Mouse (Mus musculus): ENCODE data around the gene Pspc1. TPM values are rescaled to one million over a fixed set of nuclear protein-coding genes. Genes with fewer than 3 reads are reported as not detected.
"Not testable (repeated sequence)": the region's sequence is repeated elsewhere in the genome, so short reads cannot be mapped to it uniquely, and the experiment has no call there.

Pspc1 gene
- polyA plus RNA-seq, 1 experiment = 13.1 TPM

- H3K4me3 ChIP-seq (ENCODE audit: insufficient read depth, low read depth, low read length) = no peak overlapping the region
- peaks cover 3% of the 10 kb centered on the region; the same call in 1 of the 2 replicates for H3K4me1 ChIP-seq (ENCODE audit: control insufficient read depth, insufficient read depth, insufficient read length, low read length)
- no peak overlapping the region for H3K27ac ChIP-seq (replicated peaks; ENCODE audit: low read depth, low read length)
Measured at GRCm38 (mm10) chr14:56775416-56775815, 2.7 kb downstream of the Pspc1 start.

GRCm38 (mm10) chr14:56766438-56766837 is 11.7 kb downstream of the Pspc1 start:
- H3K27ac ChIP-seq (replicated peaks; ENCODE audit: low read depth, low read length); H3K4me3 ChIP-seq (ENCODE audit: insufficient read depth, low read depth, low read length): not testable (repeated sequence)

GRCm38 (mm10) chr14:56765117-56765516 is 13.0 kb downstream of the Pspc1 start:
- H3K27ac ChIP-seq (replicated peaks; ENCODE audit: low read depth, low read length); H3K4me1 ChIP-seq (ENCODE audit: control insufficient read depth, insufficient read depth, insufficient read length, low read length); H3K4me3 ChIP-seq (ENCODE audit: insufficient read depth, low read depth, low read length): not testable (repeated sequence)

More at GRCm38 (mm10) chr14:56766438-56766837, 11.7 kb downstream of the Pspc1 start:
- not testable (repeated sequence) for H3K4me1 ChIP-seq (ENCODE audit: control insufficient read depth, insufficient read depth, insufficient read length, low read length)

- H3K4me1 ChIP-seq (ENCODE audit: control insufficient read depth, insufficient read depth, insufficient read length, low read length) = no peaks in the 10 kb centered on the region
- no peak overlapping the region for H3K4me3 ChIP-seq (ENCODE audit: insufficient read depth, low read depth, low read length)
- H3K27ac ChIP-seq (replicated peaks; ENCODE audit: low read depth, low read length) = no peak overlapping the region
Measured at GRCm38 (mm10) chr14:56751282-56751681, 26.8 kb downstream of the Pspc1 start.

GRCm38 (mm10) chr14:56740175-56740574 is 37.9 kb downstream of the Pspc1 start:
- H3K4me3 ChIP-seq (ENCODE audit: insufficient read depth, low read depth, low read length) = no peak overlapping the region
- no peak overlapping the region for H3K27ac ChIP-seq (replicated peaks; ENCODE audit: low read depth, low read length)
- no peaks in the 10 kb centered on the region for H3K4me1 ChIP-seq (ENCODE audit: control insufficient read depth, insufficient read depth, insufficient read length, low read length)

GRCm38 (mm10) chr14:56726493-56726892 is 51.6 kb downstream of the Pspc1 start:
- H3K4me1 ChIP-seq (ENCODE audit: control insufficient read depth, insufficient read depth, insufficient read length, low read length) = no peaks in the 10 kb centered on the region
- H3K27ac ChIP-seq (replicated peaks; ENCODE audit: low read depth, low read length) = no peak overlapping the region
- H3K4me3 ChIP-seq (ENCODE audit: insufficient read depth, low read depth, low read length) = no peak overlapping the region

GRCm38 (mm10) chr14:56705687-56706086 is 72.4 kb downstream of the Pspc1 start:
- Histone ChIP-seq H3K4me1 (ENCODE audit: control insufficient read depth, insufficient read depth, insufficient read length, low read length) (peaks cover 4% of the 10 kb centered on the region; the same call in 1 of the 2 replicates), H3K4me3 (ENCODE audit: insufficient read depth, low read depth, low read length) (no peak overlapping the region), H3K27ac (replicated peaks; ENCODE audit: low read depth, low read length) (no peak overlapping the region)

- no peak overlapping the region for H3K4me3 ChIP-seq (ENCODE audit: insufficient read depth, low read depth, low read length)
- no peak overlapping the region for H3K27ac ChIP-seq (replicated peaks; ENCODE audit: low read depth, low read length)
Measured at GRCm38 (mm10) chr14:56702644-56703043, 75.5 kb downstream of the Pspc1 start.

GRCm38 (mm10) chr14:56697836-56698235 is 80.3 kb downstream of the Pspc1 start:
- Histone ChIP-seq H3K4me1 (ENCODE audit: control insufficient read depth, insufficient read depth, insufficient read length, low read length) (no peaks in the 10 kb centered on the region), H3K27ac (replicated peaks; ENCODE audit: low read depth, low read length) (no peak overlapping the region), H3K4me3 (ENCODE audit: insufficient read depth, low read depth, low read length) (no peak overlapping the region)

More at GRCm38 (mm10) chr14:56702644-56703043, 75.5 kb downstream of the Pspc1 start:
- peaks cover 4% of the 10 kb centered on the region; the same call in 1 of the 2 replicates for H3K4me1 ChIP-seq (ENCODE audit: control insufficient read depth, insufficient read depth, insufficient read length, low read length)

GRCm38 (mm10) chr14:56695495-56695894 is 82.6 kb downstream of the Pspc1 start:
- Histone ChIP-seq H3K27ac (replicated peaks; ENCODE audit: low read depth, low read length) (no peak overlapping the region), H3K4me1 (ENCODE audit: control insufficient read depth, insufficient read depth, insufficient read length, low read length) (no peaks in the 10 kb centered on the region), H3K4me3 (ENCODE audit: insufficient read depth, low read depth, low read length) (no peak overlapping the region)

GRCm38 (mm10) chr14:56689766-56690165 is 88.3 kb downstream of the Pspc1 start:
- no peak overlapping the region for H3K27ac ChIP-seq (replicated peaks; ENCODE audit: low read depth, low read length)
- H3K4me1 ChIP-seq (ENCODE audit: control insufficient read depth, insufficient read depth, insufficient read length, low read length) = no peaks in the 10 kb centered on the region
- no peak overlapping the region for H3K4me3 ChIP-seq (ENCODE audit: insufficient read depth, low read depth, low read length)

GRCm38 (mm10) chr14:56689116-56689515 is 89.0 kb downstream of the Pspc1 start:
- Histone ChIP-seq H3K27ac (replicated peaks; ENCODE audit: low read depth, low read length) (no peak overlapping the region), H3K4me3 (ENCODE audit: insufficient read depth, low read depth, low read length) (no peak overlapping the region), H3K4me1 (ENCODE audit: control insufficient read depth, insufficient read depth, insufficient read length, low read length) (no peaks in the 10 kb centered on the region)

GRCm38 (mm10) chr14:56685426-56685825 is 92.7 kb downstream of the Pspc1 start:
- no peaks in the 10 kb centered on the region for H3K4me1 ChIP-seq (ENCODE audit: control insufficient read depth, insufficient read depth, insufficient read length, low read length)
- H3K27ac ChIP-seq (replicated peaks; ENCODE audit: low read depth, low read length) = no peak overlapping the region
- H3K4me3 ChIP-seq (ENCODE audit: insufficient read depth, low read depth, low read length) = no peak overlapping the region

Other genes starting within 250 kb of the Pspc1 start
- gene Cenpj, start 202.9 kb downstream of the Pspc1 start, polyA plus RNA-seq (2012; ENCODE audit: insufficient read depth, insufficient read length, missing spikeins) = 3.2 and 9.7 TPM in 2 replicates
- gene Parp4, start 202.7 kb downstream of the Pspc1 start, polyA plus RNA-seq (2012; ENCODE audit: insufficient read depth, insufficient read length, missing spikeins) = 8.8 and 10.9 TPM in 2 replicates
- gene Mphosph8, start 110.1 kb downstream of the Pspc1 start, polyA plus RNA-seq (2012; ENCODE audit: insufficient read depth, insufficient read length, missing spikeins) = 13.6 and 17.0 TPM in 2 replicates
- 19.3 and 20.9 TPM in 2 replicates for gene Zmym5, start 33.4 kb upstream of the Pspc1 start, polyA plus RNA-seq (2012; ENCODE audit: insufficient read depth, insufficient read length, missing spikeins)
- 19.9 and 27.3 TPM in 2 replicates for gene Zmym2, start 108.3 kb upstream of the Pspc1 start, polyA plus RNA-seq (2012; ENCODE audit: insufficient read depth, insufficient read length, missing spikeins)

All from brown adipose tissue, adult 24 weeks (tissue).